Mouse (Mus musculus): ENCODE data around the gene Bach1. TPM values are rescaled to one million over a fixed set of nuclear protein-coding genes. Genes with fewer than 3 reads are reported as not detected.

Bach1 gene
- polyA plus RNA-seq, 1 experiment from 2014 or later: 19.6 TPM

GRCm38 (mm10) chr16:87723479-87723878, 24.7 kb downstream of the Bach1 start:
- Histone ChIP-seq H3K4me2 (replicated peaks; ENCODE audit: low read depth, low read length) (no peak overlapping the region), H3K4me3 (ENCODE audit: low read length) (no peak overlapping the region), H3K27me3 (ENCODE audit: control insufficient read depth, insufficient read depth, low read length) (no peaks in the 10 kb centered on the region), H3K27ac (ENCODE audit: low read depth, low read length) (no peak overlapping the region), H3K9me3 (ENCODE audit: control insufficient read depth, low read length) (no peaks in the 10 kb centered on the region), H3K36me3 (ENCODE audit: control insufficient read depth, insufficient read depth, low read length) (peaks cover 47% of the 10 kb centered on the region), H3K4me1 (ENCODE audit: control insufficient read depth, insufficient read depth, low read length) (no peaks in the 10 kb centered on the region), H3K9ac (ENCODE audit: low read depth, low read length) (no peak overlapping the region)
- no peak for ATAC-seq (ENCODE audit: low FRiP score, low TSS enrichment)
- 87% methylated on average over 15 of the region's 15 CpGs for WGBS

DNA sequence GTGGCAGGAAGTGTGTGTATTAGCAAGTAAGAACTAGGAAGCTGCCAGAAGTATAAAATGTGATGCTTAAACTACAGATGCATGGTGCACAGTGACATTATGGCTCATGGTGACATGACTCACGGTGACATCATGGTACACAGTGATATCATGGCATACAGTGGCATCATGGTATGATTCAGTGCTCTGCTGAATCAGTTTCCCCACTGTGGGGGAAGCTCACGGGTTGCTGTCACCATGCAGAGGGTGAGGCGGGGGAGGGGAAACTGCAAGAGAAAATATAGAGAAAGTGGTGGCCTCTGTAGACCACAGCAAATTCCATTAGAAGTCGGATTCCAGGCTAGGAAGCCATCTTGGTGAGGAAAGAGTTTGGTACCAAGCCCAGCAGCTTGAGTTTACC, 26.1 kb downstream of the Bach1 start:
- no peak overlapping the region for H3K4me2 ChIP-seq (replicated peaks; ENCODE audit: low read depth, low read length)
- H3K27ac ChIP-seq (ENCODE audit: low read depth, low read length): no peak overlapping the region
- H3K9ac ChIP-seq (ENCODE audit: low read depth, low read length): no peak overlapping the region
- no peaks in the 10 kb centered on the region for H3K4me1 ChIP-seq (ENCODE audit: control insufficient read depth, insufficient read depth, low read length)
- H3K27me3 ChIP-seq (ENCODE audit: control insufficient read depth, insufficient read depth, low read length): no peaks in the 10 kb centered on the region
- no peak for ATAC-seq (ENCODE audit: low FRiP score, low TSS enrichment)
- H3K4me3 ChIP-seq (ENCODE audit: low read length): no peak overlapping the region
- WGBS: 81% methylated on average over 4 of the region's 4 CpGs
- peaks cover 52% of the 10 kb centered on the region for H3K36me3 ChIP-seq (ENCODE audit: control insufficient read depth, insufficient read depth, low read length)
- H3K9me3 ChIP-seq (ENCODE audit: control insufficient read depth, low read length): no peaks in the 10 kb centered on the region

DNA sequence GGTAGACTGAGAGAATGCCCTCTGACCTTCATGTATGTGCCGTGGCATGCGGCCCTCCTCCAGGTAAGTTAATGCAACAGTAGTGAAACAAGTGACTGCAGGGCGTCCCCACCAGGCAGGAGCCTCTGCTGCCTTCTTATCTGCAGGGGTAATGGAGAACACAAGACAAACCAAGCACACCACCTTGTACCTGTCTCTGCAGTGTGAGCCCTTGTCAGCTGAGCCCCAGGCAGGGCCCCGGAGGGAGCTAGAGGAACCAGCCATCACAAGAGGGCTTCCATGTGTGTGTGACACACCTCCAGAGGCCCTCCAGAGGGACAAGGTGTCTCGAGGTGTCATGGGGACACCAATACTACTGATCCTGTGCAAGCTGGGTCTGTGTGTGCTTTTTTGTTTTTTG, 26.5 kb downstream of the Bach1 start:
- no peak overlapping the region for H3K27ac ChIP-seq (ENCODE audit: low read depth, low read length)
- no peak overlapping the region for H3K4me2 ChIP-seq (replicated peaks; ENCODE audit: low read depth, low read length)
- H3K9ac ChIP-seq (ENCODE audit: low read depth, low read length): no peak overlapping the region
- no peak for ATAC-seq (ENCODE audit: low FRiP score, low TSS enrichment)
- peaks cover 52% of the 10 kb centered on the region for H3K36me3 ChIP-seq (ENCODE audit: control insufficient read depth, insufficient read depth, low read length)
- H3K27me3 ChIP-seq (ENCODE audit: control insufficient read depth, insufficient read depth, low read length): no peaks in the 10 kb centered on the region
- no peaks in the 10 kb centered on the region for H3K9me3 ChIP-seq (ENCODE audit: control insufficient read depth, low read length)
- 93% methylated on average over 5 of the region's 5 CpGs for WGBS
- no peaks in the 10 kb centered on the region for H3K4me1 ChIP-seq (ENCODE audit: control insufficient read depth, insufficient read depth, low read length)
- no peak overlapping the region for H3K4me3 ChIP-seq (ENCODE audit: low read length)

DNA sequence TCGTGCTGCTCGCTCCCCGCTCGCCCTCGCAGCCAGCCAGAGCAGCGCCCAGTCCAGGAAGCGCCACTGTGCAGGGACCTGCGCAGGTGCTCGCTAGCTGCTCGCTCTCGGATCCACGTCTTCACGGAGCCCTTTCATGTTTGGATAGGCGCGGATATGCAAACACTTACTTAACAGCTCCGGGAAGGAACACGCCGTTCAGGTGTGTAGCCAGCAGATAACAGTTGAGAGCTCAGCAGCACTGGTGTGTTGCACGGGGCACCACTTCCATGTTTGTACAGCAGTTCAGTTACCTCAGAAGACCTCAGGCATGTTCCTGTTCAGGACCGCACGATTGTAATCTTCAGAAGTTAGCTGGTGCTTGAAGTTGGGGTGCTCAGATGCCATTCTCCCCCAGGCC, 27.2 kb downstream of the Bach1 start:
- 95% methylated on average over 21 of the region's 21 CpGs for WGBS
- H3K9me3 ChIP-seq (ENCODE audit: control insufficient read depth, low read length): no peaks in the 10 kb centered on the region
- H3K4me3 ChIP-seq (ENCODE audit: low read length): no peak overlapping the region
- H3K27ac ChIP-seq (ENCODE audit: low read depth, low read length): no peak overlapping the region
- peaks cover 58% of the 10 kb centered on the region for H3K36me3 ChIP-seq (ENCODE audit: control insufficient read depth, insufficient read depth, low read length)
- H3K4me1 ChIP-seq (ENCODE audit: control insufficient read depth, insufficient read depth, low read length): no peaks in the 10 kb centered on the region
- no peak overlapping the region for H3K4me2 ChIP-seq (replicated peaks; ENCODE audit: low read depth, low read length)
- ATAC-seq (ENCODE audit: low FRiP score, low TSS enrichment): no peak
- no peak overlapping the region for H3K9ac ChIP-seq (ENCODE audit: low read depth, low read length)
- H3K27me3 ChIP-seq (ENCODE audit: control insufficient read depth, insufficient read depth, low read length): no peaks in the 10 kb centered on the region

- Histone ChIP-seq H3K4me2 (replicated peaks; ENCODE audit: low read depth, low read length) (no peak overlapping the region), H3K36me3 (ENCODE audit: control insufficient read depth, insufficient read depth, low read length) (peaks cover 58% of the 10 kb centered on the region), H3K9ac (ENCODE audit: low read depth, low read length) (no peak overlapping the region), H3K9me3 (ENCODE audit: control insufficient read depth, low read length) (no peaks in the 10 kb centered on the region), H3K4me1 (ENCODE audit: control insufficient read depth, insufficient read depth, low read length) (no peaks in the 10 kb centered on the region), H3K27ac (ENCODE audit: low read depth, low read length) (no peak overlapping the region), H3K4me3 (ENCODE audit: low read length) (no peak overlapping the region), H3K27me3 (ENCODE audit: control insufficient read depth, insufficient read depth, low read length) (no peaks in the 10 kb centered on the region)
- 97% methylated on average over 6 of the region's 6 CpGs for WGBS
- no peak for ATAC-seq (ENCODE audit: low FRiP score, low TSS enrichment)
These were observed 27.6 kb downstream of the Bach1 start for GRCm38 (mm10) chr16:87726369-87726768.

DNA sequence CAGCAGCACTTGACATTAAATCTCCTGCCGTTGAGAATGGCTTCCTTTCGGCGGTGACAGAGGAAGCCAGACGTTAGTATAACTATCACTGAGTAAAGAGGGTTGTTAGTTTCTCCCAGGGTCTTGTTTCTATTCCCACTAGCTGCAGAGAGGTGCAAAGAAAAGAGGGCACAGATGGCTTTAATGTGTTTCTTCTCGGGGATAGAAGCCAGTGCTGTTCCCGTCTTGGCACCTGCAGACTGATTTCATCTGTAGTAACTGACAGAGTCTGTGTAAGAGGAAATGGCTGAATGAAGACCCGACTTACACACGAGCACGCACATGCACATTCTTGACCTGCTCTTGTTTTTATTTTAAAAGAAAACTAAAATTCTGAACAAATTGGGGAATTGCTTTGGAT, 28.5 kb downstream of the Bach1 start:
- Histone ChIP-seq H3K36me3 (ENCODE audit: control insufficient read depth, insufficient read depth, low read length) (peaks cover 53% of the 10 kb centered on the region), H3K9ac (ENCODE audit: low read depth, low read length) (no peak overlapping the region)
- no peak for ATAC-seq (ENCODE audit: low FRiP score, low TSS enrichment)

DNA sequence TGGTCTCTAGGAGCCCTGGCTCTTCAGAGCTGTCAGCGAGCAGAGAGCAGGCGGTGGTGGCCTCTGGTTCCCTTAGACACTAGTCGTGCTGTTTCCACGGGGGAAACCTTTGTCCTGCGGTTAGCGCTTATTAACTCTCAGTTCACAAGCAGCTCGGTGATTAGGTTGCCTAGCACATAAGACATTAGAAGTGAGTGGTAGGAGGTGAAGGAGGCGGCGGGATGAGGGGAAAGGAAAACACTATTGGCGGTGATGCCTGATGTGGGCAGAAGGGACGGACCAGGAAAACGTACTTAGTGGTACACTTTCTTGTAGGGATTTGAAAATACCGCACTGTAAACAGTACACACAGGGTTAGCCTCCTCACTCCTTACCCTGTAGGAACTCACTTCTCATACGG, 29.2 kb downstream of the Bach1 start:
- no peaks in the 10 kb centered on the region for H3K4me1 ChIP-seq (ENCODE audit: control insufficient read depth, insufficient read depth, low read length)
- ATAC-seq (ENCODE audit: low FRiP score, low TSS enrichment): no peak
- no peaks in the 10 kb centered on the region for H3K9me3 ChIP-seq (ENCODE audit: control insufficient read depth, low read length)
- H3K36me3 ChIP-seq (ENCODE audit: control insufficient read depth, insufficient read depth, low read length): peaks cover 48% of the 10 kb centered on the region
- no peaks in the 10 kb centered on the region for H3K27me3 ChIP-seq (ENCODE audit: control insufficient read depth, insufficient read depth, low read length)
- H3K4me3 ChIP-seq (ENCODE audit: low read length): no peak overlapping the region
- no peak overlapping the region for H3K27ac ChIP-seq (ENCODE audit: low read depth, low read length)
- 82% methylated on average over 14 of the region's 14 CpGs for WGBS
- H3K9ac ChIP-seq (ENCODE audit: low read depth, low read length): no peak overlapping the region
- H3K4me2 ChIP-seq (replicated peaks; ENCODE audit: low read depth, low read length): no peak overlapping the region

More for the DNA sequence above, 28.5 kb downstream of the Bach1 start:
- H3K27ac ChIP-seq (ENCODE audit: low read depth, low read length): no peak overlapping the region
- H3K4me3 ChIP-seq (ENCODE audit: low read length): no peak overlapping the region
- no peak overlapping the region for H3K4me2 ChIP-seq (replicated peaks; ENCODE audit: low read depth, low read length)
- H3K9me3 ChIP-seq (ENCODE audit: control insufficient read depth, low read length): no peaks in the 10 kb centered on the region
- WGBS: 67% methylated on average over 9 of the region's 9 CpGs
- H3K27me3 ChIP-seq (ENCODE audit: control insufficient read depth, insufficient read depth, low read length): no peaks in the 10 kb centered on the region
- no peaks in the 10 kb centered on the region for H3K4me1 ChIP-seq (ENCODE audit: control insufficient read depth, insufficient read depth, low read length)

DNA sequence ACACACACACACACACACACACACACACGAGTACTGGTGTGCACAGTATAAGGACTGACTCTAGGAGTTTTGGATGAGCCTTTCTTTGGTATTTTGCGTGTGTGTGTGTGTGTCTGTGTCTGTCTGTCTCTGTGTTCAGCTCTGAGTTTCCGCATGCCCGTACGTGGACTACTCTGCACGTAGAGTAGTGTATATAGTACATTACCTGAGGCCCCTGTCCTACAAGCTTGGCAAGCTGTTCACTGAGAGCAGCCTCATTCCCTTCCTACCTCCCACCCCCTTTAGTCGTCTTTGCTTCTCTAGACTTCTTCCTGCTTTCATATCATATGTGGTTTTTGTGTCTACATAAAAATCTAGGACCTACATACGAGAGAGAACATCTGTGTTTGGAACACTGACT, 30.0 kb downstream of the Bach1 start:
- Histone ChIP-seq H3K36me3 (ENCODE audit: control insufficient read depth, insufficient read depth, low read length) (peaks cover 41% of the 10 kb centered on the region), H3K27ac (ENCODE audit: low read depth, low read length) (no peak overlapping the region), H3K9me3 (ENCODE audit: control insufficient read depth, low read length) (no peaks in the 10 kb centered on the region), H3K4me2 (replicated peaks; ENCODE audit: low read depth, low read length) (no peak overlapping the region), H3K4me3 (ENCODE audit: low read length) (no peak overlapping the region), H3K27me3 (ENCODE audit: control insufficient read depth, insufficient read depth, low read length) (no peaks in the 10 kb centered on the region), H3K4me1 (ENCODE audit: control insufficient read depth, insufficient read depth, low read length) (no peaks in the 10 kb centered on the region), H3K9ac (ENCODE audit: low read depth, low read length) (no peak overlapping the region)
- 87% methylated on average over 8 of the region's 8 CpGs for WGBS
- ATAC-seq (ENCODE audit: low FRiP score, low TSS enrichment): no peak

DNA sequence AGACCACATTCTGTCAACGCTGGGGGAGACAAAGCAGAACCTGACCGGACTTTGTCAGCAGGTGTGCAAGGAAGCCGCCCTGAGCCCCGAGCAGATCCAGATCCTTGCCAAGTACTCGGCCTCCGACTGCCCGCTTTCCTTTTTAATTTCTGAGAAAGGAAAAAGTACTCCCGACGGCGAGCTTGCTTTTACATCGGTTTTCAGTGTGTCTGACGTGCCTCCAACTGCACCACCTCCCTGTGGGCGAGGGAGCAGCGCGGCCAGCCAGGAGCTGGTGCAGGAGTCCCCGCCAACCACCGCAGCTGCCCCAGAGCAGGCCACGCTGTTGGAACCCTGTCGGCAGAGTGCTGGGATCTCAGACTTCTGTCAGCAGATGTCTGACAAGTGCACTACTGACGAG, 30.7 kb downstream of the Bach1 start:
- Histone ChIP-seq H3K4me3 (ENCODE audit: low read length) (no peak overlapping the region), H3K4me1 (ENCODE audit: control insufficient read depth, insufficient read depth, low read length) (no peaks in the 10 kb centered on the region), H3K27ac (ENCODE audit: low read depth, low read length) (no peak overlapping the region), H3K9ac (ENCODE audit: low read depth, low read length) (no peak overlapping the region), H3K4me2 (replicated peaks; ENCODE audit: low read depth, low read length) (no peak overlapping the region), H3K27me3 (ENCODE audit: control insufficient read depth, insufficient read depth, low read length) (no peaks in the 10 kb centered on the region), H3K9me3 (ENCODE audit: control insufficient read depth, low read length) (no peaks in the 10 kb centered on the region), H3K36me3 (ENCODE audit: control insufficient read depth, insufficient read depth, low read length) (peaks cover 38% of the 10 kb centered on the region)
- no peak for ATAC-seq (ENCODE audit: low FRiP score, low TSS enrichment)
- 93% methylated on average over 20 of the region's 20 CpGs for WGBS

All from kidney, embryonic 14.5 days (tissue).